Mouse (Mus musculus): Measurements from ENCODE around the gene Cux1.

Gene Cux1

GRCm38 (mm10) chr5:136363421-136363820, 203.9 kb downstream of the Cux1 start:
- no peak for DNase-seq

DNA sequence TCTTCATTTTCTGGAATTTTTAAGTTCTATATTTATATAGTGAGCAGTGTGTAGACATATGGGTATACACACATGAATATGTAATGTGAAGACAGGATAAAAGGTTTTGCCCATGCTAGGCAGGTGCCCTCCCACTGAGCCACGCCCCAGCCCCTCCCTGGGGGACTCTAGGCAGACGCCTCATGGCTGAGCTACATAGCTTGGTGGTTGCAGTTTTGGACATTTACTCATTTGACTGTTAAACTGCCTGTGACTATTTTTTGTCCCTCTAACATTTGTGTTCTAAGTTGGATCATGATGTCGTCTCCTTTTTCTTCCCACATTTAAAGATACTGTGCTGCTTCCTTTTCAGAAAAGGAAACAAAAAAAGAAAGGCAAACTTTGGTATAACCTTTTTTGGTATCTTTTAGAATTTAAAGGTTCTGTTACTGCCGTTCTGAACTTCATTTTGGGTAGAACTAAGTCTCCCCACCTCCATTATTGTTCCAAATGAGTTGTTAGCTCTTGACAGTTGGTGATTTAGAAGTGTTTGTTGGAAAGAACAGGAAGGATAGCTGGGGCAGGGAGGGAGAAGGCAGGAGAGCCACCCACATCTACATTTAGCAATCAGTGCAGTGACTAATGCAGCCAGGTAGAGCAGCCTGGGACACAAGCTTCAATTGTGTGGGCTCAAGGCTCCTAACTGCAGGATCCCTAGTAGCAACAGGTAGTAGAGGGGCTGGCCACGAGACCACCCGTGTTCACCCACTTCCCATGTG, 204.6 kb downstream of the Cux1 start:
- no peak for DNase-seq

DNA sequence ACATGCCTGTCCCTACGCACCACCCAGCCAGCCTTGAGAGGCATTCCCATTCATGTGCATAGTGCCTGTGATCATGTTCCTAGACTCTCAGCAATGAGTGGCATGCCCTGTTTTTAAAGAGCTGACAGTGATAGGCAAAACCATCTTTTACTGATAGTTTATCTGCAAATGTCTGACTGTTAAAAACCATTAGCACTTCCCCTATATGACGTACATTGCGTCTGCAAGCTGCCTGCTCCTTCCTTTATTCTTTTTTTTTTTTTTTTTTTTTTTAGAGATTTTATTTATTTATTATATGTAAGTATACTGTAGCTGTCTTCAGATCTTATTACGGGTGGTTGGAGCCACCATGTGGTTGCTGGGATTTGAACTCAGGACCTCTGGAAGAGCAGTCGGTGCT, 205.3 kb downstream of the Cux1 start:
- DNase-seq: no peak

- no peak for DNase-seq
Observed at GRCm38 (mm10) chr5:136357227-136357626, 210.1 kb downstream of the Cux1 start.

DNA sequence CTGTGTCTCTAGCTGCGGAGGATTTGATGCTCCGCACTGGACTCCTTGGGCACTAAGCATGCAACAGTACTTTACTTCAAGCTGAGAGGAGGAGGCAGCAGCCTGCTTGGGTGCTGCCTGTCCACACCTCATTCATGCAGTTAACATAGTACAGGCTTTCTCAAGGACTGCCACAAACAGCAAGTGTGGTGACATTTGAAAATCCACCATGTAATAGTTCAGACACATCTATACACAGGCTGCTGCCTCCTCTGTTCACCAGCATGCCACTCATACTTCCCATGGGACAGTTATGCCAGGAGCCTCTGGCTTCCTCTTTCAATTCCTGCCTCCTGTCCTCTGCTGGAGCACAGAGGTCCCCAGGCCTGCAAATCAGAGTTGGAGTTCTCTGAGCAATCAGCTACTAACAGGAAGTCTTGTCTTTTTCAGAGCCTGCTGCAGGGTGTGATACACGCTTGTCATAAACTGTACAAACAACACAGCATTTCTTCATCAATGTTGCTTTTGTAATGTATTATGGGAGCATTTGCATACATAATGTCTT, 211.6 kb downstream of the Cux1 start:
- no peak for DNase-seq

DNA sequence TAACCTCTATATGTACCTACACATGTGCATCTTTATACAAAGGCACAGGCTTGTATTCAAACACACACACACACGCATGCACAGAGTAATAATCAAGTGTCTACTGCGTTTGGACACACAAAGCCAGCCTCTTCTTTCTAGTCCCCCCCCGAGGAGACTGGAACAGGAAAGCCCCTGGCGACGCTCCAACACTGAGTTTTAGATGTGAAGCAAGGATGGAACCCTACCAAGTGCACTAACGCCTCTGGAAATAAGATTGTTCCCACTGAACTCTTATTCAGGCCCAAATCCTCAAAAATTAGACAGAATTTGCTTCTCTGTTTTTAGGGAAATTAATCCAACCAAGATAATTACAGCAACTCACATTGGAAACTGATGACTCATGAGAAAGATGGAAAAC, 212.6 kb downstream of the Cux1 start:
- no peak for DNase-seq

GRCm38 (mm10) chr5:136353114-136353513, 214.2 kb downstream of the Cux1 start:
- no peak for DNase-seq

DNA sequence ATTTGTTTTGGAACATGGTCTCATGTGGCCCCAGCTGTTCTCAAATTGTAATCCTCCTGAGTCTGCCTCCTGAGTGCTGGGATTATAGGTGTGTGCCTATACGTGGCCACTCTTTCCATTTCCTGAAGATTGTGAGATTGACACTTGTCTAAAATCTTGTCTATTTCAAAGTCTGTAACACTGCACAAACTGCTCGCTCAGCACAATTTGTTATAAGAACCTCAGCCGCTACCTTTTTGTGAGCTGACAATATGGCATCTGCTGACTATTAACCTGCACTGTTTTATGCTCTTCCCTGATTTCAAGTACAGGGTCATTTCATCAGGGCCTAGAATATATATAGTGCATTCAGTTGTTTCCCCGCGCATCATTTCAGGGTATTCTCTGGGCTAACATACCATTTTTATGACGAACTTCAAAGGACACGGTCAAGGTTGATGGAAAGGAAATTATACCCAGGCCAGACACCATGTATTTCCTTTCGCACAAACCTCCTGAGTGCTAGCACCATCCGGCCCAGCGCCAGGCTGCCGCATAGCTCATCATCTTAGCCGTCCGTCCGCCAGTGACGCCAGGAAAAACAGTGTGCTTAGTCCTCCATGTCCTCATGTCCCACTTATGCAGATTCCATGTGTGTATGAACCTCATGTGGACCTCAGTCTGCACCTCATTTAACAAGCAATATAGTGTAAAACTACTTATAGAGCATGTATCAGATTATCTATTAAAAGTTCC, 224.0 kb downstream of the Cux1 start:
- DNase-seq: no peak

GRCm38 (mm10) chr5:136336798-136337527, 230.3 kb downstream of the Cux1 start:
- no peak for DNase-seq

GRCm38 (mm10) chr5:136335681-136336080, 231.6 kb downstream of the Cux1 start:
- DNase-seq: no peak

DNA sequence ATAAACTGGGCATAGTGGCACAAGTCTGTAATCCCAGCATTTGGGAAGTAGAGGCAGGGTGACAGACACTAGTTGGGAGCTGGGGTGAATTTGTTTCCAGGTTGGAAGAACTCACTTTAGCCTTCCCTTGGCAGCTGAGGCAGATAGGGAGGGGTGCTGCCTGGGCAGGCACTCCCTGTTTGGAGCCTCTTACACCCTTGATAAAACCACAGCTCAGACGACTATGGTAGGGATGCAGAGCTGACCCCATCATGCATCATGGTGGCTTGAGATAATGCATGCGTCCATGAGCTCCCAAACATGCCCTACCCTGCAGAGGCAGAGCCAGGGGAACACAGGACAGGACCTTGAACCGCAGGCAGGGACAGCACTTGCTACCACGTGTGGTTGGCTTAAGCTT, 232.5 kb downstream of the Cux1 start:
- no peak for DNase-seq

DNA sequence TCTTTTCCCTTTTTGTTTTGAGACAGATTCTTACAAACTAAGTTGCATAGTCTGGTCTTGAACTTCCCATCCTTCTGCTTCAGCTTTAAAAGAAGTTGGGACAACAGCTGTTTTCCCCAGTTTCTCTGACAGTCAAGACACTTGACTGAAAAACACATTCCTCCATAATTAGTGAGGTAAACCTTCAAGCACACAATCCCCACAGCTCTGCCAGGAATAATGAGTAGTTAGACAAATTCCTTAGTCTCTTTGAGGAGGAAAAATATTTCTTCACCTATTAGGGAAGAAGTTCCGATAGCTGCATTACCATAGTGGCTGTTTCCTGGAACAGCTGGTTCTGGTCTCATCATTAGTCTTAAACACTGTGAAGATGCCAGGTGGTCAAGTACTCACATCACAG, 233.2 kb downstream of the Cux1 start:
- DNase-seq: no peak

- no peak for DNase-seq
Observed at GRCm38 (mm10) chr5:136332786-136333462, 234.4 kb downstream of the Cux1 start.

DNA sequence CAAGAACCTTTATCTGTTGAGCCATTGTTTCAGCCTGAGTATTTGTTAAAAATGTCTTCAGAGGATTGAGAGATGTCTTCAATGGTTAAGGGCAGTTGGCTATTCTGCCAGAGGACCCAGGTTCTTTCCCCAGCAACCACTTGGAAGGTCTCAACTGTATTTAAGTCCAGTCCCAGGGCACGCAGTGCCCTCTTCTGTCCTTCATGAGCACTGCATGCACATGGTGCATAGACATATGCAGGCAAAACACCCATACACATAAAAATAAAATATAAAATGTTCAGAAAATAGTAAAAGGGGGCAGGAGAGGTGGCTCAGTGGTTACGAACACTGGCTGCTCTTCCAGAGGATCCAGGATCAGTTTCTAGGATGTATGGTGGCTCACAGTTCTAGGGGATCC, 239.6 kb downstream of the Cux1 start:
- no peak for DNase-seq

GRCm38 (mm10) chr5:136326626-136327025, 240.7 kb downstream of the Cux1 start:
- DNase-seq: no peak

DNA sequence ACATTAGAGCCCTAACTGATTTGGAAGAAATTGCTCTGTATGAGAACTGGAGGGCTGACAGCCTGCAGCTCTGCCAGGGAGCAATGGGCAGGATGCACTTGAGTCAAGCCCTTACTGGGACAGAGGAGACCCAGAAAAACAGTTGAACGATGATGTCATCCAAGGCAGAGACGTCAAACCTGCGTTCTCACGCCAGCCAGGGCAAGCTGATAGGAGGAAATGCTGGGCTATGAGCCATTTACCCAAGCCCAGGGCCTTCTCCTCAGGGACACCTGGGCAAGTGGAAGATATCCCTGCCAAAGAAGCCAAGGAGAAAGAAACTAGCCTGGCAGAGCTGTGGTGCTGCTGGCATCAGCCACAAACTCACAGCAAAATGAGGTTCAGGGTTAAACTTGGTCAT, 242.8 kb downstream of the Cux1 start:
- no peak for DNase-seq

DNA sequence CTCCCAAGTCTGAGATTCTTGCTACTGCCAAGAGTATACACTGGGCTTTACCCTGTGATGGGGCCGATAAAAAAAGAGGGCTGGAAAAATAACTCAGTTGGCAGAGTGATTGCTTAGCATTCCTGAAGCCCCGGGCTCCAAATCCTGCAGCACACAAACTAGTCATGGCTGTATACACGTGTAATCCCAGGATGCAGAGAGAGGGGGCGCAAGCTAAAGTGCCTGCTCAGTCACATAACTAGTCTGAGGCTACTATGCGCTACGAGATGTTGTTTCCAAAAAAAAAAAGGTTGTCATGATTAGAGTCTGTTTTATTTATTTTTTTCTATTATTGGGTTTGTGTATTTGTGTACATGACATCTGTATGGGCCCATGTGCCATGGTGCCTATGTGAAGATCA, 245.9 kb downstream of the Cux1 start:
- peak; percentile 21 for DNase-seq

DNA sequence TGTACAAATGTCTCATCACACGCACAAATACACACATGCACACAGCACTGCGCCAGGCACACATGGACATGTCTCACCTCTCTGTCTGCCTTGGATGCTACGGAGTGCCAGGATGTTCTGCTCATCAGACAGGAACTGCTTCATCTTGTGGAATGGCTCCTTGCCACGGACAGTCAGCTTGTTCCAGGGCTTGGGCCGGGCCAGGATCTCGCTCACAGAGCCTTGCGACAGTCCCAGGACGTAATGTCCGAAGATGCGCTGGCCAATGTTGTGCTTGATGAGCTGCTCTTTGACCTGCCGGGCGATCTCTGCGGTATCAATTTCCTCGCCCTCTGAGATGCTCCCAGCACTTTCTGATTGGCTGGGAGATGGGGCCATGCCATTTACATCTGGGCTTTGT, 254.7 kb downstream of the Cux1 start:
- DNase-seq: no peak

- DNase-seq: peak; percentile 82
Observed at GRCm38 (mm10) chr5:136312166-136312565, 255.1 kb downstream of the Cux1 start.

- no peak for DNase-seq
Observed at GRCm38 (mm10) chr5:136306254-136306653, 261.0 kb downstream of the Cux1 start.

GRCm38 (mm10) chr5:136303409-136303983, 263.8 kb downstream of the Cux1 start:
- DNase-seq: no peak

DNA sequence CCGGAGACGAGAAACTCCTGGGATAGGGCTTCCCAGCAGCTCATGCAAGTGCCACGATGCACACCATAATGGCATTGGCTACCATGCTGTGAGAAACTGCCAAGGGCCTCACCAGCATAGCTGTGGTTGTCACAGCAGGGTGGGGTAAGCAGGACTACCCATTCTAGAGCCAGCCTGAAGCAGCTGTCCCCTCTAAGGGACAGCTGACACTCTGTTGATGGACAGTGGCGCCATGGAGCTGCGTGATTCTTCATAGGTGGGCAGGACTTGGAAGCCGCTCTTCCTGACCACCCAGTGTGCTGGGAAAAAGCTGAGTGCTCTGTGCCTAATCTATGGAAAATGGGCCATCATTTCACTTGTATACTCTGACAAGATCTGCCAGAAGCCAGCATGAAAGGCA, 266.4 kb downstream of the Cux1 start:
- no peak for DNase-seq

- no peak for DNase-seq
Observed at GRCm38 (mm10) chr5:136297691-136298090, 269.6 kb downstream of the Cux1 start.

Measured in kidney, adult 9 months (tissue).